Mouse (Mus musculus): ENCODE data around the gene D10Jhu81e. TPM values are rescaled to one million over a fixed set of nuclear protein-coding genes. Genes with fewer than 3 reads are reported as not detected.

Gene D10Jhu81e
- 72.6 TPM for polyA plus RNA-seq (2017; shearing (Covaris generic))

DNA sequence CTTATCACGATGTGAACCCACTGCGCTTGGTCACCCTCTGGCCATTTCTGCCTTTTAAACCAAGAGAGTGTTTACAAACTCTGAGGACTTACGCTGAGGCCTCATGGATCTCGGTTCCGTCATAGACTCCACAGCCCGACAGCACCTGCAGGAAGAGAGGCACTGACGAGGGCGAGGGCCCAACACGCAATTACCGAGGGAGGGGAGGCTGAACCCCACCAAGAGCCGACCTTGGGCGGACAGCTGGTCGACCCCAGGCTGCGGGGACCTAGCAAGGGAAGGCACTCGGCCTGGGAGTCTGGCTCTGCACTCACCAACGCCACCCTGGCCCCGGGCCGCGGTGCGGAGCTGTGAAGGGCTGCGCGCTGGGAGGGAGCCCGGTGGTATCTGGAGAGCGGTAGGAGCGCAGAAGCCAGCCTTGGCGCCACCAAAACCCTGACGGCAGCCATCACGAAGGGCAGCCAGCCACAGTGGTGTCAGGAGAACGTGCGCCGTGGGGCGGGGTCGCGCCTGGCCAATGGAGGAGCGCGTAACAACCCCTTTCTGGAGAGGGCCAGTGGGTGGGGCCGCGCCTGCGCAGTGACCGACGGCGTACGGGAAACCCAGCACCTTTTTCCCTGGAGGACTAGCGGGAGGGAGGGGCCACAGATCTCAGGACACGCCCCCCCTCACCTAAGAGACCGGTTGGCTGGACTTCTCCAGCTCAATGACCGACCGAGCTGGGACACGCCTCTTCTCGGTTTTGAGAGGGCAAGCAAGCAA lies at the start of gene D10Jhu81e:
TSS of gene D10Jhu81e (minus strand) at position 502 of the 762 bp plus-strand sequence.

DNA sequence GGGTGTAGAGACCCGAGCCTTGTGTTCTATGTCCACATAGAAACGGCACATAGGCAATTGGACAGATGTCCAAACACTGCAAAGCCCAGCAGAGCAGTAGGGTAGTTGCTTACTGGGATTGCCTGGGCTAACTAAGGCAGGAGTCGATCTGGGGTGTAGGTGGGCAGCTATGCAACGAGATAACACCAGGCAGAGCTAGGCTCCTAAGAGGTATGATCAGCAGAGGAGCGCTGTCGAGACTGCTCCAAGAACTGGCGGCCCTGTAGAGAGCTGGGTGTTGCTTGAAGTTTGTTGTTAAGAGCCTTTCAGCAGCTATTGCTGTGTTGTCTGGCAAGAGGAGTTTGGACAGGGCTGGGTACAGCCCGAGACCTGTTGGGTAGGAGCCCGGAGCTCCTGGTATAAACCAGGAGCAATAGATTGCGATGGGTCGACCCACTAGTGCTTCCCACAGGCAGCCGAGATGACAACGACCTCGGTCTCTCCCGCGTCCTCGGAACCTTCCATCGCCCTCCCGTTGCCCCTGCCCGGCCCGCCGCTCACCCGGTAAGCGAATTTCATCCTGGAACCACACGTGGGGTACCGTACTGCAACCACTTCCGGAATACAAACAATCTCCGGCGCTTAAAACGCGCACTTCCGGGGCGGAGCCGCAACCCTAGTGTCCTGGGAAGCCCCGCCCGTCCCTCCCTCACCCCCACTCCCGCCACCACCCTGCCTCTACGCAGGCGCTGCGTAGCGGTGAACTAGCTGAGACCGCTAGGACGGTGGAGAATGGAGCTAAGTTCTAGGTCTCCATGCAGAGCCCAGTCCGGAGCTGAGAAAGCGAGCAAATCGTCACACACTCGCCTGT lies 15.2 kb upstream of the D10Jhu81e start, which contains the start of gene Pwp2:
TSS of gene Pwp2 (minus strand) at position 619 of the 850 bp plus-strand sequence.

Other genes with a start within 250 kb of the D10Jhu81e start
- 1.3 TPM for gene Trpm2, start 199.2 kb downstream of the D10Jhu81e start, polyA plus RNA-seq (2017; shearing (Covaris generic))
- 10.6 TPM for gene 1810043G02Rik, start 191.3 kb downstream of the D10Jhu81e start, polyA plus RNA-seq (2017; shearing (Covaris generic))
- 94.5 TPM for gene Pfkl, start 159.7 kb downstream of the D10Jhu81e start, polyA plus RNA-seq (2017; shearing (Covaris generic))
- not detected for gene Dnmt3l, start 127.8 kb downstream of the D10Jhu81e start, polyA plus RNA-seq (2017; shearing (Covaris generic))
- 0.49 TPM for gene Aire, start 126.2 kb downstream of the D10Jhu81e start, polyA plus RNA-seq (2017; shearing (Covaris generic))
- 9.8 TPM for gene Icosl, start 100.5 kb downstream of the D10Jhu81e start, polyA plus RNA-seq (2017; shearing (Covaris generic))
- 30.7 TPM for gene Pwp2, start 15.4 kb upstream of the D10Jhu81e start, polyA plus RNA-seq (2017; shearing (Covaris generic))
- gene Trappc10, start 74.9 kb upstream of the D10Jhu81e start, polyA plus RNA-seq (2017; shearing (Covaris generic)), result 4.5 TPM
- 156 TPM for gene Agpat3, start 182.7 kb upstream of the D10Jhu81e start, polyA plus RNA-seq (2017; shearing (Covaris generic))
- 318 TPM for gene Rrp1, start 243.3 kb upstream of the D10Jhu81e start, polyA plus RNA-seq (2017; shearing (Covaris generic))